Mouse (Mus musculus) mature B cell (primary cell): Measurements from ENCODE around the gene Prtn3.

Experiments
- in situ Hi-C: fragments of 300-500 bp; cut with MboI; formaldehyde crosslinking; loops from 2 replicates; pipeline ENCODE4 v1.14.3; 2019

Prtn3 gene

DNA sequence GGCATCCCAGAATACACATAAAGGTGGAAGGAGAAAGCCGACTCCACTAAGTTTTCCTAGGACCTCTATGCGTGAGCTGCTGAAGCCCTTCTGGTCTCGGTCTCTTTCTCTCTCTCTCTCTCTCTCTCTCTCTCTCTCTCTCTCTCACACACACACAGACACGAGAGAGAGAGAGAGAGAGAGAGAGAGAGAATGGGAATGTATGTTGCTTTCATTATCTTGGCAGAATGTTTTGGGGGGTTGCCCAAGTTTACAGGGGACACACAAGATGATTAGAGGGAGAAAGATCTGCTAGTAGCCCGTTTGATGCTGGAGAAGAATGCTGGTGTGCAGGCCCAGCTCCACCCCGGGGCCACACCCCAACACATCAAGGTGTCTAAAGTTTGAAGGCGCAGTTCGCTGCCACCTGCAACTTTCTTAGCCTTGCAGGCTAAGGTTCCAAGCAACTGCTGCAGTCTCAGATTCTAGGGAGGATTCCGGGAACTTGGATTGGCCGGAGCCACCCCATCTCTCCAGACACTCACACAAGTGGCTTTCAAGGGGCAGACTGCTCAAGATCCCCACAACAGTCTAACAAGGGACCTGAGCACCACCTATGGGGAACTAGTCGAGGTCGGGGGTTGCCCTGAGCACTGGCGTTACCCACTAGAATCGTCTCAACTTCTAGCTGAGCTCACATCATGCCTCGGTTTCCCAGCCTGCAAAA is 51.7 kb downstream of the Prtn3 start:
- in situ Hi-C loops = loop anchor here (10.0 kb wide), 1 partner anchor 91 kb away; no protein-coding TSS in a partner anchor

GRCm38 (mm10) chr10:79926491-79927323 is 52.4 kb downstream of the Prtn3 start, which contains the start of gene Arid3a:
Gene Arid3a (plus strand): TSS chr10:79927043.
- in situ Hi-C loops = loop anchor here (10.0 kb wide), 1 partner anchor 92 kb away; no protein-coding TSS in a partner anchor

- in situ Hi-C loops = loop anchor here (10.0 kb wide), 1 partner anchor 93 kb away; no protein-coding TSS in a partner anchor
Measured at GRCm38 (mm10) chr10:79927324-79928029, 53.2 kb downstream of the Prtn3 start.

GRCm38 (mm10) chr10:79928030-79928694 is 53.9 kb downstream of the Prtn3 start:
- in situ Hi-C loops = loop anchor here (10.0 kb wide), 1 partner anchor 93 kb away; no protein-coding TSS in a partner anchor

DNA sequence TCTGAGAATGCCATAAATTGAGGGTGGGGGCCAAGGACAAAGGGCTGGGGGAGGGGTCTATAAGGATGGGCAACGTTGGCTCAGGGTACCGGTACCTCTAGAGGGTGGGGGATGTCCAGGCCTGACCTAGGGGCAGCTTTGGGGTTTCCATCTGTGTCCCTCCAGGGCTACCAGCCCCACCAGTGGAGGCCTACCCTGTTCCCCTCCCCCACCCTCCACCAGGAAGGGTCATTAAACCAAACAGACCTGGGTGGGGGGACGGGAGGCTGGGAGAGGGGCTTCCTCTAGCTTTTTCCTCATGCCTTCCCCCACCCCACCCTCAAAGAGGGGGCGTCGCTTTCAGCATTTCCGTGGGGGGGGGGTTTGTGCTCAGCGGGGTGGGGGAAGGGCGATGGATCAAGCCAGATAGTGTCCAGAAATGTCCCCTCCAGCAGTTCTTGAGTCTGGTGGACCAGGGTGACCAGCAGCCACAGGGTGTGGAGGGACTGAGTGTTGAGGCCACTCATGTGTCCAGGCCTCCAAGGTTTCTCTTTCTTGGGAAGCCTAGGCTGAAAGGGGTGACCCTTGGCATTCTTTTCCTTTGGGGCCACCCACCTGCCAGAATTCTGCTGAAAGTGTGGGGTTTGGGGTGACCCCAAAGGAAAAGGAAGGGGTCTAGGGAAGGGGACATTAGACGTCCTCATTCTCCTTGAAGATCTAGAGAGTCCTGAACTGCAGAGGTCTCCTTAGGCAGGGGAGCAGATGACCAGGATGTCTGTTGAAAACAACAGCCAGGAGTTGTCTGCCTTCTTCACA is 54.8 kb downstream of the Prtn3 start:
- in situ Hi-C loops = loop anchor here (10.0 kb wide), 1 partner anchor 94 kb away; no protein-coding TSS in a partner anchor

GRCm38 (mm10) chr10:79929967-79930825 is 55.9 kb downstream of the Prtn3 start:
- in situ Hi-C loops = loop anchor here (10.0 kb wide), 1 partner anchor 95 kb away; no protein-coding TSS in a partner anchor

GRCm38 (mm10) chr10:79930826-79931186 is 56.5 kb downstream of the Prtn3 start:
- in situ Hi-C loops = no loop called here

DNA sequence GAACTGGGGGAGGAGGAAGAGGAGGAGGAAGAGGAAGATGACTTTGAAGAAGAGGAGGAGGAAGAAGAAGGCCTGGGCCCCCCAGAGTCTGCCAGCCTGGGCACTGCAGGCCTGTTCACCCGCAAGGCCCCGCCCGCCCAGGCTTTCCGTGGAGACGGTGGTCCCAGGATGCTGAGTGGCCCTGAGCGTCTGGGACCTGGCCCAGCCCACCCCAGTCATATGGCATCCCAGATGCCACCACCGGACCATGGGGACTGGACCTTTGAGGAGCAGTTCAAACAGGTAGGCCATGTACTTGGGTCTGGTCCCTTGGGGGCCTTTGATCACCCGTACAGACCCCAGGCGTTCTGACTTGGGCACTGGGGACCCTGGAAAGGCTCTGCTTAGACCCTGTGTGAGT is 57.5 kb downstream of the Prtn3 start:
- in situ Hi-C loops = no loop called here

DNA sequence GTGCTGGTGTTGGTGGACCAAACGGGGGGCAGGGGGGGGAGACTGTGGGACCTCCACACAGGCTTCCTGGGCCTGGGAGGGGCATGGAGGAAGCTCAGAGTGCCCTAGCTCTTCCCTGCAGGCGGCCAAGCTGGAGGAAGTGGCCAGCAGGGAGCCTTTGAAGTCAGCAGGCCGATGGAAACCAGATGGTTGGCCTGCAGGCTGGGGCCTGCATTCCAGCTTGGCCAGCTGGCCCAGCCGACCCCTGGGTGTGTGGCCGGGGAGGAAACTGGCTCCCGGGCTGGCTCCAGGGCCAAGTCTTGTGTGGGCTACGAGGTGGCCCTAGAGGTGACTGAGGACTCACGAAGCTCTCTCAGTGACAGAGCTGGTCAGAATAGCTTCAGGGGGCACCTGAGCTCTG is 58.5 kb downstream of the Prtn3 start:
- in situ Hi-C loops = no loop called here
